Mouse (Mus musculus) CH12.LX (cell line): Measurements from ENCODE around the gene Atxn2l. TPM values are rescaled to one million over a fixed set of nuclear protein-coding genes. Genes with fewer than 3 reads are reported as not detected.

Experiments used
- DNase-seq: peaks from one replicate; pipeline ENCODE4 v3.0.0-alpha.2; 2013; ENCODE audit errors: extremely low read depth
- H3K27ac ChIP-seq: 2 replicates; pipeline ENCODE4 v1.5.1; 2012; ENCODE audit warnings: low read depth, mild to moderate bottlenecking, control low read depth, moderate library complexity; ENCODE audit not compliant: insufficient read depth
- H3K27me3 ChIP-seq: replicated peaks from 2 replicates; pipeline ENCODE3; 2012; ENCODE audit warnings: inconsistent platforms
- H3K36me3 ChIP-seq, 2 experiments: replicated peaks in 1 of 2; 2 replicates each; pipeline versions ENCODE3 to v1.6.1; 2012; ENCODE audit warnings: inconsistent platforms in 1 of 2, low read length in 1 of 2, mild to moderate bottlenecking in 1 of 2, mixed read lengths in 1 of 2, moderate library complexity in 1 of 2; ENCODE audit not compliant: control insufficient read depth in 1 of 2, insufficient read depth in 1 of 2
- H3K4me1 ChIP-seq, 2 experiments: 2 replicates each; pipeline ENCODE4 v1.6.1; 2012; ENCODE audit warnings: inconsistent platforms in 1 of 2, moderate library complexity in 1 of 2; ENCODE audit not compliant: insufficient read depth in 2 of 2, control insufficient read depth in 1 of 2
- H3K4me2 ChIP-seq: 2 replicates; pipeline ENCODE4 v1.6.1; 2012; ENCODE audit warnings: low read depth, mild to moderate bottlenecking, control low read depth; ENCODE audit not compliant: poor library complexity, insufficient read depth, severe bottlenecking
- H3K4me3 ChIP-seq, 3 experiments: fragments of 150-350 bp in 1 of 3; sonication (generic) in 1 of 3; replicated peaks in 1 of 3; 2 replicates each; pipeline versions ENCODE3 to v1.5.1; 2011 to 2012; ENCODE audit warnings: low read depth in 2 of 3, low read length in 2 of 3, mild to moderate bottlenecking in 2 of 3, moderate library complexity in 2 of 3, control low read depth in 1 of 3, improper control_type of control experiment in 1 of 3, inconsistent platforms in 1 of 3, mixed read lengths in 1 of 3; ENCODE audit not compliant: poor library complexity in 1 of 3
- H3K79me2 ChIP-seq: replicated peaks from 2 replicates; pipeline ENCODE4 v1.6.1; 2012; ENCODE audit warnings: mild to moderate bottlenecking, moderate library complexity; ENCODE audit not compliant: control insufficient read depth, poor library complexity, insufficient read depth, severe bottlenecking; ENCODE audit errors: extremely low read depth
- H3K9ac ChIP-seq: 2 replicates; pipeline ENCODE4 v1.6.1; 2012; ENCODE audit warnings: low read depth, mild to moderate bottlenecking, control low read depth, moderate library complexity; ENCODE audit not compliant: insufficient read depth
- H3K9me3 ChIP-seq: replicated peaks from 2 replicates; pipeline ENCODE3; 2012; ENCODE audit warnings: low read length, inconsistent platforms, mixed read lengths
- BHLHE40 ChIP-seq: IDR thresholded peaks from 2 replicates; pipeline ENCODE4 v1.6.1; 2011; ENCODE audit warnings: mild to moderate bottlenecking, low read depth, low read length, improper control_type of control experiment
- CHD2 ChIP-seq: IDR thresholded peaks from 2 replicates; pipeline ENCODE4 v1.6.1; 2011; ENCODE audit warnings: low read length, improper control_type of control experiment
- CTCF ChIP-seq, 2 experiments: IDR thresholded peaks in 1 of 2; conservative IDR thresholded peaks in 1 of 2; 2 replicates each; pipeline ENCODE4 v1.5.1; 2011 to 2012; ENCODE audit warnings: low read depth in 2 of 2, low read length in 2 of 2, improper control_type of control experiment in 1 of 2, inconsistent platforms in 1 of 2, mild to moderate bottlenecking in 1 of 2, moderate library complexity in 1 of 2
- E2F4 ChIP-seq: IDR thresholded peaks from 2 replicates; pipeline ENCODE4 v1.6.1; 2011; ENCODE audit warnings: low read depth, low read length, improper control_type of control experiment; ENCODE audit not compliant: insufficient replicate concordance
- ETS1 ChIP-seq: conservative IDR thresholded peaks from 2 replicates; pipeline ENCODE4 v1.6.1; 2012; ENCODE audit warnings: low read depth, mild to moderate bottlenecking, inconsistent platforms, low read length, improper control_type of control experiment, moderate library complexity
- GABPA ChIP-seq: IDR thresholded peaks from 2 replicates; pipeline ENCODE4 v1.6.1; 2012; ENCODE audit warnings: low read depth, low read length, improper control_type of control experiment, inconsistent platforms; ENCODE audit not compliant: insufficient replicate concordance
- HCFC1 ChIP-seq: IDR thresholded peaks from 2 replicates; pipeline ENCODE4 v1.6.1; 2012; ENCODE audit warnings: low read depth, mild to moderate bottlenecking, inconsistent platforms, low read length, improper control_type of control experiment
- JUND ChIP-seq: conservative IDR thresholded peaks from 2 replicates; pipeline ENCODE4 v1.6.1; 2011; ENCODE audit warnings: low read depth, low read length, improper control_type of control experiment
- KAT2A ChIP-seq: IDR thresholded peaks from 2 replicates; pipeline ENCODE4 v1.6.1; 2012; ENCODE audit warnings: low read length, improper control_type of control experiment, inconsistent platforms; ENCODE audit not compliant: insufficient replicate concordance
- MAFK ChIP-seq: IDR thresholded peaks from 2 replicates; pipeline ENCODE4 v1.6.1; 2011; ENCODE audit warnings: low read length, improper control_type of control experiment; ENCODE audit not compliant: insufficient replicate concordance
- MAX ChIP-seq: IDR thresholded peaks from 2 replicates; pipeline ENCODE4 v1.6.1; 2011; ENCODE audit warnings: low read length, improper control_type of control experiment
- MAZ ChIP-seq: IDR thresholded peaks from 2 replicates; pipeline ENCODE4 v1.6.1; 2012; ENCODE audit warnings: low read depth, mild to moderate bottlenecking, inconsistent platforms, low read length, improper control_type of control experiment, moderate library complexity
- MEF2A ChIP-seq: IDR thresholded peaks from 2 replicates; pipeline ENCODE4 v1.6.1; 2014; ENCODE audit warnings: low read depth, mild to moderate bottlenecking, inconsistent platforms, low read length, improper control_type of control experiment, borderline replicate concordance
- MXI1 ChIP-seq: IDR thresholded peaks from 2 replicates; pipeline ENCODE4 v1.6.1; 2011; ENCODE audit warnings: mild to moderate bottlenecking, low read depth, low read length, improper control_type of control experiment
- MYC ChIP-seq: IDR thresholded peaks from 2 replicates; pipeline ENCODE4 v1.6.1; 2011; ENCODE audit warnings: low read depth, mild to moderate bottlenecking, improper control_type of control experiment, low read length
- NELFE ChIP-seq: IDR thresholded peaks from 2 replicates; pipeline ENCODE4 v1.6.1; 2011; ENCODE audit warnings: low read depth, low read length, improper control_type of control experiment
- PAX5 ChIP-seq: IDR thresholded peaks from 2 replicates; pipeline ENCODE4 v1.6.1; 2012; ENCODE audit warnings: low read length, inconsistent platforms, mixed read lengths
- POLR2A ChIP-seq: IDR thresholded peaks from 2 replicates; pipeline ENCODE4 v1.6.1; 2011; ENCODE audit warnings: low read depth, mild to moderate bottlenecking, improper control_type of control experiment, low read length
- RAD21 ChIP-seq: IDR thresholded peaks from 2 replicates; pipeline ENCODE4 v1.6.1; 2011; ENCODE audit warnings: low read depth, mild to moderate bottlenecking, low read length, improper control_type of control experiment, moderate library complexity
- RCOR1 ChIP-seq: conservative IDR thresholded peaks from 2 replicates; pipeline ENCODE4 v1.6.1; 2012; ENCODE audit warnings: low read depth, mild to moderate bottlenecking, inconsistent platforms, low read length, improper control_type of control experiment
- SMC3 ChIP-seq: IDR thresholded peaks from 2 replicates; pipeline ENCODE4 v1.6.1; 2011; ENCODE audit warnings: low read depth, low read length, improper control_type of control experiment
- TBP ChIP-seq: conservative IDR thresholded peaks from 2 replicates; pipeline ENCODE4 v1.6.1; 2011; ENCODE audit warnings: low read depth, low read length, improper control_type of control experiment
- TCF12 ChIP-seq: IDR thresholded peaks from 2 replicates; pipeline ENCODE4 v1.6.1; 2014; ENCODE audit warnings: low read depth, mild to moderate bottlenecking, inconsistent platforms, low read length, improper control_type of control experiment
- UBTF ChIP-seq: IDR thresholded peaks from 2 replicates; pipeline ENCODE4 v1.6.1; 2012; ENCODE audit warnings: low read depth, mild to moderate bottlenecking, inconsistent platforms, low read length, improper control_type of control experiment, moderate library complexity
- ZC3H11A ChIP-seq: IDR thresholded peaks from 2 replicates; pipeline ENCODE4 v1.6.1; 2012; ENCODE audit warnings: low read depth, mild to moderate bottlenecking, inconsistent platforms, low read length, improper control_type of control experiment
- ZKSCAN1 ChIP-seq: IDR thresholded peaks from 2 replicates; pipeline ENCODE4 v1.6.1; 2012; ENCODE audit warnings: low read depth, inconsistent platforms, low read length, improper control_type of control experiment, borderline replicate concordance
- ZNF384 ChIP-seq: IDR thresholded peaks from 2 replicates; pipeline ENCODE4 v1.6.1; 2012; ENCODE audit warnings: low read depth, low read length, improper control_type of control experiment, inconsistent platforms
- dilution Hi-C: fragments of 300-500 bp; cut with MboI; formaldehyde crosslinking; loops from 2 replicates; pipeline ENCODE4 v1.14.3; 2020; ENCODE audit warnings: low sequenced_read_pairs; ENCODE audit not compliant: extremely low pct_unique_long_range_greater_than_20kb, extremely low pct_ligation_motif_present
- in situ Hi-C: fragments of 300-500 bp; cut with MboI; formaldehyde crosslinking; loops from 3 replicates; pipeline ENCODE4 v1.14.3; 2019; ENCODE audit warnings: low sequenced_read_pairs, low pct_ligation_motif_present, low pct_unique_long_range_greater_than_20kb, mixed read lengths
- polyA plus RNA-seq: library from polyadenylated mRNA; unstranded; fragments of >175 nt; gene quantifications from 2 replicates; pipeline ENCODE4 v1.2.1, GENCODE M21; 2012; ENCODE audit warnings: low read depth; ENCODE audit not compliant: insufficient read length
- total RNA-seq, 2 experiments: library from RNA; depleted of rRNA; stranded (reverse); fragments of 300-350 nt in 1 of 2; fragments of >200 nt in 1 of 2; gene quantifications; 2 replicates each; pipeline ENCODE4 v1.2.3; 2012 to 2014

The Atxn2l gene
- total and polyA plus RNA-seq, 3 experiments = 16.5 to 122 (median 64.2) TPM

DNA sequence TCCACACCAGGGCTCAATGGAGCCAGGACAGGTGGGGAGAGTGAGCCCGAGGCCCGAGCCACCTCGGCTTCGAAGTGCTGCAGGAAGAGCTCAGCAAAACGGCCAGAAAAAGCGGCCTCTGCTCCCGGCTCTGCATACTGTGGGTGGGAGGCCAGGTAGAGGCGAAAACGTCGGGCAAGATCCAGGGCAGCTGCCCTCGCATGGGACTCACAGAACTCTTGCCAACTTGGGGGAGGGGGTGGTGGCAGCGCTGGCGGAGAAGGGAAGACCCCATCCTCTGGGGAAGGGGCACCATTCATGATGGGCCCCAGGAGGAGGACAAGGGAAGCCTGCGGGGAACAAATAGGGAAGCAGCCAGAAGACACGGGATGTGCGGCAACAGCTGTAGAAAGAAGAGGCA lies 30.5 kb downstream of the Atxn2l start:
- Histone ChIP-seq H3K4me3 (peak overlapping the region in 1 of 3 experiments; percentile 70), H3K36me3 (peaks cover 41 to 47% of the 10 kb centered on the region in 2 experiments), H3K9ac (no peak overlapping the region), H3K79me2 (peaks cover 13% of the 10 kb centered on the region), H3K4me1 (peaks cover 10 to 67% of the 10 kb centered on the region in 2 experiments), H3K9me3 (no peaks in the 10 kb centered on the region), H3K4me2 (0 out of 2 replicates have a peak overlapping the region, but pooled peaks have one; percentile 4), H3K27ac (peak overlapping the region; percentile 27), H3K27me3 (no peaks in the 10 kb centered on the region)
- in situ Hi-C loops = loop anchor here (5.0 kb wide), 1 partner anchor 75 kb away; the partner anchor contains the start of gene Nfatc2ip
- no peak for DNase-seq
- dilution Hi-C loops = no loop called here
- TF ChIP-seq KAT2A (no peak), ETS1 (0 out of 2 replicates have a peak, but pooled peaks have one; percentile 2)

DNA sequence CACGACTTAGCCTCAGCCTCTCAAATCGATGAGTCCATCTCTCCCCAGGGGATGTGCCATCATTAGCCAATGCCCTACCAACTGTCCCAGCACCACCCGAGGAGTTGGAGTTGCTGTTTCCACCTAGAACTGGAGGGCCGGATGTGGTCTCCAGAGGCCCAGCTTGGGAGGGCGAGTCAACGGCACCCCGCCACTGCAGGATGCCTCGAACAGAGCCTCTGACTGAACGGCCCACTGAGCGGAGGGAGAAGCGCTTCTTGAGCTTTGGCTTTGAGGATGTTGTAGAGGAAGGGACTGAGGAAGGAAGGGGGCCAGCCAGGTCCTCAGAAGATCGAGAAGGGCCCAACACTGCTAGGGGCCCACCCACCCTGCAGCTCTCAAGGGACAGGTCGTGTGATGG lies 30.9 kb downstream of the Atxn2l start:
- peak; percentile 57 for DNase-seq
- Histone ChIP-seq H3K4me3 (peak overlapping the region in 1 of 3 experiments; percentile 70), H3K4me2 (0 out of 2 replicates have a peak overlapping the region, but pooled peaks have one; percentile 4), H3K79me2 (peaks cover 13% of the 10 kb centered on the region), H3K27me3 (no peaks in the 10 kb centered on the region), H3K9ac (no peak overlapping the region), H3K9me3 (no peaks in the 10 kb centered on the region), H3K36me3 (peaks cover 45 to 52% of the 10 kb centered on the region in 2 experiments), H3K27ac (peak overlapping the region; percentile 27), H3K4me1 (peaks cover 10 to 71% of the 10 kb centered on the region in 2 experiments)
- peak; percentile 26; the same call in 1 of the 2 replicates for TF ChIP-seq POLR2A
- no peak for TF ChIP-seq JUND
- no peak for TF ChIP-seq MYC
- no peak for TF ChIP-seq E2F4
- no peak for TF ChIP-seq NELFE
- no peak for TF ChIP-seq RAD21
- no peak for TF ChIP-seq KAT2A
- no peak for TF ChIP-seq TCF12
- no peak for TF ChIP-seq SMC3
- TF ChIP-seq MAFK = no peak
- no peak for TF ChIP-seq MEF2A
- no peak for TF ChIP-seq ZNF384
- TF ChIP-seq CTCF (conservative IDR thresholded peaks at IDR 0.05 in 1 of 2, IDR thresholded peaks at IDR 0.05 in 1 of 2; ENCODE audit: low read depth in 2 of 2, low read length in 2 of 2) = no peak
- TF ChIP-seq PAX5 = no peak
- no peak for TF ChIP-seq MAX
- TF ChIP-seq UBTF = no peak
- TF ChIP-seq HCFC1 = no peak
- TF ChIP-seq MAZ = no peak
- TF ChIP-seq CHD2 = no peak
- no peak for TF ChIP-seq ZC3H11A
- no peak for TF ChIP-seq RCOR1
- peak; percentile 44 for TF ChIP-seq BHLHE40
- 0 out of 2 replicates have a peak, but pooled peaks have one; percentile 12 for TF ChIP-seq ETS1
- TF ChIP-seq TBP = no peak
- TF ChIP-seq GABPA = no peak
- no peak for TF ChIP-seq MXI1
- TF ChIP-seq ZKSCAN1 = no peak
- dilution Hi-C loops (no loop called here), in situ Hi-C loops (loop anchor here (5.0 kb wide), 1 partner anchor 75 kb away; the partner anchor contains the start of gene Nfatc2ip)
